Mouse (Mus musculus): Measurements from ENCODE around the gene Map3k10.

- TF ChIP-seq CTCF (conservative IDR thresholded peaks at IDR 0.05; ENCODE audit: low read length) (no peak), POU5F1 (IDR thresholded peaks at IDR 0.05; ENCODE audit: borderline replicate concordance, low read length) (no peak), NANOG (IDR thresholded peaks at IDR 0.05; ENCODE audit: borderline replicate concordance, low read length) (no peak)
Observed at GRCm38 (mm10) chr7:27721951-27722350, 47.6 kb upstream of the Map3k10 start.

Measured in E14TG2a.4 (cell line).